Mouse (Mus musculus) adipocyte (in vitro differentiated cells): Measurements from ENCODE around the gene Gatd1.

Experiments
- DNase-seq: peaks from one replicate; pipeline ENCODE4 v3.0.0-alpha.2; 2016; ENCODE audit warnings: low spot score

The Gatd1 gene

GRCm38 (mm10) chr7:141388487-141389109 lies 25.3 kb downstream of the Gatd1 start:
- no peak for DNase-seq

- DNase-seq, result no peak
These were observed 26.0 kb downstream of the Gatd1 start for GRCm38 (mm10) chr7:141387807-141388486.

- peak; percentile 66 for DNase-seq
These were observed 32.7 kb downstream of the Gatd1 start for GRCm38 (mm10) chr7:141381068-141381835.

GRCm38 (mm10) chr7:141379584-141379983 lies 34.4 kb downstream of the Gatd1 start:
- no peak for DNase-seq

- no peak for DNase-seq
These were observed 39.5 kb downstream of the Gatd1 start for GRCm38 (mm10) chr7:141374399-141374798.

GRCm38 (mm10) chr7:141373611-141374010 lies 40.3 kb downstream of the Gatd1 start:
- DNase-seq, result peak; percentile 72

- no peak for DNase-seq
These were observed 41.9 kb downstream of the Gatd1 start for GRCm38 (mm10) chr7:141371942-141372595.

GRCm38 (mm10) chr7:141369918-141370317 lies 44.0 kb downstream of the Gatd1 start:
- no peak for DNase-seq

- DNase-seq, result no peak
These were observed 46.6 kb downstream of the Gatd1 start for GRCm38 (mm10) chr7:141367358-141367757.

- no peak for DNase-seq
These were observed 48.9 kb downstream of the Gatd1 start for GRCm38 (mm10) chr7:141365049-141365445.

GRCm38 (mm10) chr7:141364349-141365048 lies 49.4 kb downstream of the Gatd1 start:
- DNase-seq, result no peak

- DNase-seq, result no peak
These were observed 50.2 kb downstream of the Gatd1 start for GRCm38 (mm10) chr7:141363752-141364125.

- DNase-seq, result peak; percentile 81
These were observed 50.7 kb downstream of the Gatd1 start for GRCm38 (mm10) chr7:141363106-141363751.

GRCm38 (mm10) chr7:141361510-141361909 lies 52.4 kb downstream of the Gatd1 start:
- no peak for DNase-seq
